Mouse (Mus musculus) midbrain, postnatal 0 days (tissue): ENCODE data around the gene Mpv17. TPM values are rescaled to one million over a fixed set of nuclear protein-coding genes. Genes with fewer than 3 reads are reported as not detected.

ENCODE experiments used
- ATAC-seq: fragments of 200-750 bp; cut with Nextera tagmentation; 2 replicates; pipeline ENCODE4 v1.8.0; 2017; ENCODE audit warnings: moderate number of reproducible peaks, mild to moderate bottlenecking, moderate TSS enrichment, moderate library complexity; ENCODE audit not compliant: low FRiP score
- DNase-seq: peaks from one replicate; pipeline ENCODE4 v3.0.0-alpha.2; 2015; ENCODE audit warnings: low spot score
- H3K27ac ChIP-seq: fragments of 300-500 bp; sonication (generic); 2 replicates; pipeline ENCODE4 v1.5.1; 2014; ENCODE audit warnings: low read depth, mild to moderate bottlenecking, low read length, mixed read lengths
- H3K27me3 ChIP-seq: fragments of 300-500 bp; sonication (generic); 2 replicates; pipeline ENCODE4 v1.6.1; 2014; ENCODE audit warnings: low read length, control low read depth, mixed read lengths; ENCODE audit not compliant: insufficient read depth
- H3K36me3 ChIP-seq: fragments of 300-500 bp; sonication (generic); 2 replicates; pipeline ENCODE4 v1.6.1; 2014; ENCODE audit warnings: low read length, control low read depth, mixed read lengths; ENCODE audit not compliant: insufficient read depth
- H3K4me1 ChIP-seq: fragments of 300-500 bp; sonication (generic); 2 replicates; pipeline ENCODE4 v1.6.1; 2014; ENCODE audit warnings: mild to moderate bottlenecking, control low read depth, antibody characterized with exemption, low read length, mixed read lengths; ENCODE audit not compliant: insufficient read depth
- H3K4me2 ChIP-seq: fragments of 300-500 bp; sonication (generic); 2 replicates; pipeline ENCODE4 v1.6.1; 2014; ENCODE audit warnings: low read depth, mild to moderate bottlenecking, low read length, mixed read lengths; ENCODE audit not compliant: poor library complexity, severe bottlenecking
- H3K4me3 ChIP-seq: fragments of 300-500 bp; sonication (generic); 2 replicates; pipeline ENCODE4 v1.5.1; 2014; ENCODE audit warnings: low read depth, mild to moderate bottlenecking, low read length, moderate library complexity
- H3K9ac ChIP-seq: fragments of 300-500 bp; sonication (generic); replicated peaks from 2 replicates; pipeline ENCODE4 v1.6.1; 2014; ENCODE audit warnings: mild to moderate bottlenecking, low read length, moderate library complexity, mixed read lengths; ENCODE audit not compliant: poor library complexity, severe bottlenecking
- H3K9me3 ChIP-seq: fragments of 300-500 bp; sonication (generic); 2 replicates; pipeline ENCODE4 v1.6.1; 2016; ENCODE audit warnings: low read length, control low read depth
- CTCF ChIP-seq: IDR thresholded peaks from 2 replicates; pipeline ENCODE4 v1.5.1; 2016; ENCODE audit warnings: antibody characterized with exemption, mild to moderate bottlenecking
- WGBS: fragments of 180-500 bp; shearing (Covaris S2); extraction: QIAGEN DNeasy Blood & Tissue Kit; methylation state at CpG from one replicate; pipeline ENCODE4 v1.1.7; 2014; 5-methylcytosine and 5-hydroxymethylcytosine counted together
- polyA plus RNA-seq: library from polyadenylated mRNA; unstranded; fragments of >200 nt; fragmentation: Nextera tagmentation; extraction: Ambion mirVana; gene quantifications from 2 replicates; pipeline ENCODE4 v1.2.1, GENCODE M21; 2015
- total RNA-seq: library from RNA; depleted of rRNA; stranded (reverse); fragments of >200 nt; gene quantifications from 2 replicates; pipeline ENCODE4 v1.2.3, GENCODE M21; 2014; rRNA removed

The Mpv17 gene
- total and polyA plus RNA-seq, 2 experiments from 2014 or later = 38.8 to 65.5 TPM

GRCm38 (mm10) chr5:31093151-31094041, 60.7 kb downstream of the Mpv17 start:
- peak; percentile 45 for DNase-seq
- Histone ChIP-seq H3K36me3 (no peaks in the 10 kb centered on the region), H3K4me1 (peaks cover 4% of the 10 kb centered on the region; the same call in 1 of the 2 replicates), H3K9me3 (no peaks in the 10 kb centered on the region), H3K4me2 (peak overlapping the region; percentile 63), H3K9ac (peak overlapping the region; percentile 62), H3K4me3 (peak overlapping the region; percentile 43), H3K27me3 (peaks cover 60% of the 10 kb centered on the region), H3K27ac (no peak overlapping the region)
- ATAC-seq = peak; percentile 50
- 0% methylated on average over 43 of the region's 54 CpGs for WGBS
- TF ChIP-seq CTCF = no peak

- 4% methylated on average over 29 of the region's 53 CpGs for WGBS
- peak overlapping the region; percentile 63 for H3K4me2 ChIP-seq
- H3K36me3 ChIP-seq = no peaks in the 10 kb centered on the region
- no peaks in the 10 kb centered on the region for H3K9me3 ChIP-seq
- peak overlapping the region; percentile 62 for H3K9ac ChIP-seq
- H3K4me3 ChIP-seq = peak overlapping the region; percentile 43
- H3K27ac ChIP-seq = no peak overlapping the region
- peaks cover 54% of the 10 kb centered on the region for H3K27me3 ChIP-seq
- no peak for TF ChIP-seq CTCF
- DNase-seq = no peak
- H3K4me1 ChIP-seq = peaks cover 4% of the 10 kb centered on the region; the same call in 1 of the 2 replicates
- ATAC-seq = no peak
Observed at GRCm38 (mm10) chr5:31092231-31092975, 61.6 kb downstream of the Mpv17 start.

Other genes with a start within 250 kb of the Mpv17 start
- 123 and 126 TPM in 2 replicates for gene Ost4, start 246.5 kb downstream of the Mpv17 start, total RNA-seq
- gene Ost4, start 246.5 kb downstream of the Mpv17 start, polyA plus RNA-seq = 175 and 201 TPM in 2 replicates
- 7.4 and 11.8 TPM in 2 replicates for gene Emilin1, start 240.8 kb downstream of the Mpv17 start, total RNA-seq
- gene Emilin1, start 240.8 kb downstream of the Mpv17 start, polyA plus RNA-seq = 9.0 and 9.8 TPM in 2 replicates
- gene Khk, start 232.8 kb downstream of the Mpv17 start, total RNA-seq = 1.4 and 12.3 TPM in 2 replicates
- gene Khk, start 232.8 kb downstream of the Mpv17 start, polyA plus RNA-seq = 14.3 and 17.6 TPM in 2 replicates
- gene Cgref1, start 208.7 kb downstream of the Mpv17 start, total RNA-seq = 162 and 185 TPM in 2 replicates
- 108 TPM in 2 replicates for gene Cgref1, start 208.7 kb downstream of the Mpv17 start, polyA plus RNA-seq
- gene Preb, start 193.9 kb downstream of the Mpv17 start, total RNA-seq = 37.6 and 37.7 TPM in 2 replicates
- gene Preb, start 193.9 kb downstream of the Mpv17 start, polyA plus RNA-seq = 89.6 and 101 TPM in 2 replicates
- 0.05 TPM in 1 of 2 replicates, not detected in the other for gene Tcf23, start 185.6 kb downstream of the Mpv17 start, total RNA-seq
- 0.07 and 0.09 TPM in 2 replicates for gene Tcf23, start 185.6 kb downstream of the Mpv17 start, polyA plus RNA-seq
- gene Atraid, start 105.9 kb downstream of the Mpv17 start, total RNA-seq = 138 and 155 TPM in 2 replicates
- gene Atraid, start 105.9 kb downstream of the Mpv17 start, polyA plus RNA-seq = 235 and 243 TPM in 2 replicates
- gene Slc5a6, start 105.3 kb downstream of the Mpv17 start, total RNA-seq = 43.8 and 44.9 TPM in 2 replicates
- gene Slc5a6, start 105.3 kb downstream of the Mpv17 start, polyA plus RNA-seq = 32.3 and 33.0 TPM in 2 replicates
- 39.5 and 44.8 TPM in 2 replicates for gene Cad, start 99.5 kb downstream of the Mpv17 start, total RNA-seq
- 6.7 and 7.8 TPM in 2 replicates for gene Cad, start 99.5 kb downstream of the Mpv17 start, polyA plus RNA-seq
- not detected in 2 replicates for gene Dnajc5g, start 48.0 kb downstream of the Mpv17 start, total RNA-seq
- not detected in 2 replicates for gene Dnajc5g, start 48.0 kb downstream of the Mpv17 start, polyA plus RNA-seq
- 19.3 and 24.1 TPM in 2 replicates for gene Slc30a3, start 46.0 kb downstream of the Mpv17 start, total RNA-seq
- gene Slc30a3, start 46.0 kb downstream of the Mpv17 start, polyA plus RNA-seq = 14.0 and 20.6 TPM in 2 replicates
- gene Trim54, start 37.5 kb downstream of the Mpv17 start, total RNA-seq = 0.33 TPM in 1 of 2 replicates, not detected in the other
- gene Trim54, start 37.5 kb downstream of the Mpv17 start, polyA plus RNA-seq = not detected in 2 replicates
- gene Ucn, start 15.4 kb downstream of the Mpv17 start, total RNA-seq = not detected in 2 replicates
- gene Ucn, start 15.4 kb downstream of the Mpv17 start, polyA plus RNA-seq = not detected in 2 replicates
- gene Gm29609, start 25.7 kb upstream of the Mpv17 start, total RNA-seq = 3.1 and 4.3 TPM in 2 replicates
- gene Gm29609, start 25.7 kb upstream of the Mpv17 start, polyA plus RNA-seq = 1.9 and 2.2 TPM in 2 replicates
- gene Gtf3c2, start 25.9 kb upstream of the Mpv17 start, total RNA-seq = 45.2 and 46.4 TPM in 2 replicates
- 46.1 and 49.0 TPM in 2 replicates for gene Gtf3c2, start 25.9 kb upstream of the Mpv17 start, polyA plus RNA-seq
- 88.3 and 95.2 TPM in 2 replicates for gene Snx17, start 39.0 kb upstream of the Mpv17 start, total RNA-seq
- 103 and 104 TPM in 2 replicates for gene Snx17, start 39.0 kb upstream of the Mpv17 start, polyA plus RNA-seq
- 29.7 and 34.0 TPM in 2 replicates for gene Eif2b4, start 39.2 kb upstream of the Mpv17 start, total RNA-seq
- 84.3 and 93.4 TPM in 2 replicates for gene Eif2b4, start 39.2 kb upstream of the Mpv17 start, polyA plus RNA-seq
- gene Zfp513, start 48.1 kb upstream of the Mpv17 start, total RNA-seq = 6.4 and 10.9 TPM in 2 replicates
- gene Zfp513, start 48.1 kb upstream of the Mpv17 start, polyA plus RNA-seq = 11.1 and 13.0 TPM in 2 replicates
- gene Ppm1g, start 66.4 kb upstream of the Mpv17 start, total RNA-seq = 87.0 and 95.6 TPM in 2 replicates
- gene Ppm1g, start 66.4 kb upstream of the Mpv17 start, polyA plus RNA-seq = 170 and 183 TPM in 2 replicates
- 120 and 126 TPM in 2 replicates for gene Nrbp1, start 86.6 kb upstream of the Mpv17 start, total RNA-seq
- gene Nrbp1, start 86.6 kb upstream of the Mpv17 start, polyA plus RNA-seq = 138 and 149 TPM in 2 replicates
- not detected in 2 replicates for gene Gm9970, start 87.0 kb upstream of the Mpv17 start, total RNA-seq
- 0.34 and 0.93 TPM in 2 replicates for gene Gm9970, start 87.0 kb upstream of the Mpv17 start, polyA plus RNA-seq
- gene Krtcap3, start 97.4 kb upstream of the Mpv17 start, total RNA-seq = 1.2 and 2.5 TPM in 2 replicates
- 1.5 and 3.4 TPM in 2 replicates for gene Krtcap3, start 97.4 kb upstream of the Mpv17 start, polyA plus RNA-seq
- gene Ift172, start 136.9 kb upstream of the Mpv17 start, total RNA-seq = 28.2 and 45.8 TPM in 2 replicates
- 16.5 and 17.7 TPM in 2 replicates for gene Ift172, start 136.9 kb upstream of the Mpv17 start, polyA plus RNA-seq
- gene Fndc4, start 141.8 kb upstream of the Mpv17 start, total RNA-seq = 155 and 188 TPM in 2 replicates
- 103 and 118 TPM in 2 replicates for gene Fndc4, start 141.8 kb upstream of the Mpv17 start, polyA plus RNA-seq
- 0.42 and 1.2 TPM in 2 replicates for gene Gckr, start 143.2 kb upstream of the Mpv17 start, total RNA-seq
- 0.85 and 1.0 TPM in 2 replicates for gene Gckr, start 143.2 kb upstream of the Mpv17 start, polyA plus RNA-seq